Mouse (Mus musculus) myocyte (in vitro differentiated cells): ENCODE data around the gene Tenm4.

ENCODE experiments used
- E2F4 ChIP-seq: IDR thresholded peaks from one replicate; pipeline ENCODE4 v1.6.1; 2011; ENCODE audit warnings: mild to moderate bottlenecking, control low read depth, moderate library complexity; ENCODE audit not compliant: insufficient read depth
- MAX ChIP-seq: IDR thresholded peaks from one replicate; pipeline ENCODE4 v1.6.1; 2011; ENCODE audit warnings: low read depth, mild to moderate bottlenecking, control low read depth
- MYOD1 ChIP-seq, 3 experiments: IDR thresholded peaks; one replicate each; pipeline ENCODE4 v1.6.1; 2011; ENCODE audit warnings: control low read depth in 2 of 3, low read depth in 2 of 3, mild to moderate bottlenecking in 2 of 3, moderate library complexity in 1 of 3; ENCODE audit not compliant: insufficient read length in 2 of 3, control insufficient read depth in 1 of 3
- POLR2A ChIP-seq: IDR thresholded peaks from one replicate; pipeline ENCODE4 v1.6.1; 2011; ENCODE audit warnings: low read depth, mild to moderate bottlenecking, control low read depth, moderate library complexity; ENCODE audit not compliant: insufficient read length
- POLR2AphosphoS2 ChIP-seq: IDR thresholded peaks from one replicate; pipeline ENCODE4 v1.6.1; 2011; ENCODE audit warnings: low read depth, control low read depth; ENCODE audit not compliant: insufficient read length
- REST ChIP-seq: IDR thresholded peaks from one replicate; pipeline ENCODE4 v1.6.1; 2011; ENCODE audit warnings: mild to moderate bottlenecking, control low read depth, moderate library complexity; ENCODE audit not compliant: insufficient read depth, insufficient read length
- TCF3 ChIP-seq: IDR thresholded peaks from one replicate; pipeline ENCODE4 v1.6.1; 2011; ENCODE audit warnings: low read depth, control low read depth; ENCODE audit not compliant: insufficient read length

GRCm38 (mm10) chr7:96168921-96169320, 2.1 kb upstream of the Tenm4 start:
- no peak for TF ChIP-seq POLR2A
- TF ChIP-seq POLR2AphosphoS2, result no peak
- no peak for TF ChIP-seq MYOD1 (IDR thresholded peaks at IDR 0.05; ENCODE audit: control insufficient read depth in 1 of 3, insufficient read length in 2 of 3, low read depth in 2 of 3)
- TF ChIP-seq E2F4, result no peak
- TF ChIP-seq MAX, result no peak
- no peak for TF ChIP-seq TCF3
- TF ChIP-seq REST, result no peak
